Mouse (Mus musculus) hindbrain, embryonic 11.5 days (tissue): Measurements from ENCODE around the gene Dcst1. TPM values are rescaled to one million over a fixed set of nuclear protein-coding genes. Genes with fewer than 3 reads are reported as not detected.

ENCODE experiments used
- ATAC-seq: fragments of 200-750 bp; cut with Nextera tagmentation; 2 replicates; pipeline ENCODE4 v1.8.0; 2017; ENCODE audit warnings: mild to moderate bottlenecking, moderate TSS enrichment, moderate library complexity; ENCODE audit not compliant: low FRiP score
- DNase-seq: peaks from one replicate; pipeline ENCODE4 v3.0.0-alpha.2; 2015; ENCODE audit warnings: low spot score
- H3K27ac ChIP-seq: fragments of 300-500 bp; sonication (generic); 2 replicates; pipeline ENCODE4 v1.5.1; 2014; ENCODE audit warnings: mild to moderate bottlenecking, low read depth, low read length
- H3K27me3 ChIP-seq: fragments of 300-500 bp; sonication (generic); 2 replicates; pipeline ENCODE4 v1.6.1; 2014; ENCODE audit warnings: mild to moderate bottlenecking, low read length, moderate library complexity, mixed read lengths; ENCODE audit not compliant: control insufficient read depth, insufficient read depth
- H3K36me3 ChIP-seq: fragments of 300-500 bp; sonication (generic); 2 replicates; pipeline ENCODE4 v1.6.1; 2014; ENCODE audit warnings: mild to moderate bottlenecking, low read length, moderate library complexity, mixed read lengths; ENCODE audit not compliant: control insufficient read depth, insufficient read depth
- H3K4me1 ChIP-seq: fragments of 300-500 bp; sonication (generic); replicated peaks from 2 replicates; pipeline ENCODE4 v1.6.1; 2014; ENCODE audit warnings: low read length, mixed read lengths; ENCODE audit not compliant: control insufficient read depth, insufficient read depth
- H3K4me2 ChIP-seq: fragments of 300-500 bp; sonication (generic); replicated peaks from 2 replicates; pipeline ENCODE4 v1.6.1; 2014; ENCODE audit warnings: mild to moderate bottlenecking, low read depth, low read length
- H3K4me3 ChIP-seq: fragments of 300-500 bp; sonication (generic); 2 replicates; pipeline ENCODE4 v1.5.1; 2014; ENCODE audit warnings: low read depth, low read length
- H3K9ac ChIP-seq: fragments of 300-500 bp; sonication (generic); 2 replicates; pipeline ENCODE4 v1.6.1; 2014; ENCODE audit warnings: low read depth, low read length
- H3K9me3 ChIP-seq: fragments of 300-500 bp; sonication (generic); 2 replicates; pipeline ENCODE4 v1.6.1; 2016; ENCODE audit warnings: low read length; ENCODE audit not compliant: control insufficient read depth
- WGBS: fragments of 180-500 bp; shearing (Covaris S2); extraction: QIAGEN DNeasy Blood & Tissue Kit; methylation state at CpG from one replicate; pipeline ENCODE4 v1.1.7; 2014; 5-methylcytosine and 5-hydroxymethylcytosine counted together
- polyA plus RNA-seq: library from polyadenylated mRNA; unstranded; fragments of >200 nt; fragmentation: Nextera tagmentation; extraction: Ambion mirVana; gene quantifications from 2 replicates; pipeline ENCODE4 v1.2.1, GENCODE M21; 2014

Dcst1 gene
- polyA plus RNA-seq = 0.28 and 0.63 TPM in 2 replicates

GRCm38 (mm10) chr3:89365153-89365485 is at the start of gene Dcst1:
Dcst1 (minus strand) TSS chr3:89365253.
- H3K27ac ChIP-seq = no peak within 1 kb of the TSS
- ATAC-seq = no peak
- 85% methylated on average over 11 of the region's 11 CpGs for WGBS

GRCm38 (mm10) chr3:89411490-89412393 is 46.7 kb upstream of the Dcst1 start, which contains the start of gene Flad1:
Flad1 (minus strand) TSS chr3:89411870.
- H3K36me3 ChIP-seq = 0 out of 2 replicates have a peak, but pooled peaks cover 3% of the 10 kb centered on the region
- H3K4me3 ChIP-seq = peak within 1 kb of the TSS; percentile 47
- H3K27ac ChIP-seq = 0 out of 2 replicates have a peak within 1 kb of the TSS, but pooled peaks have one; percentile 0
- H3K27me3 ChIP-seq = no peaks in the 10 kb centered on the region
- no peaks in the 10 kb centered on the region for H3K9me3 ChIP-seq
- H3K4me1 ChIP-seq = no peaks in the 10 kb centered on the region
- peak within 1 kb of the TSS; percentile 46 for H3K9ac ChIP-seq
- DNase-seq = peak; percentile 100
- 7% methylated on average over 28 of the region's 28 CpGs for WGBS
- ATAC-seq = peak; percentile 99
- peak within 1 kb of the TSS; percentile 45 for H3K4me2 ChIP-seq

More at GRCm38 (mm10) chr3:89365153-89365485, at the start of gene Dcst1:
- no peak within 1 kb of the TSS for H3K4me3 ChIP-seq
- no peak within 1 kb of the TSS for H3K4me2 ChIP-seq
- no peaks in the 10 kb centered on the region for H3K4me1 ChIP-seq
- no peak for DNase-seq
- no peaks in the 10 kb centered on the region for H3K27me3 ChIP-seq
- no peak within 1 kb of the TSS for H3K9ac ChIP-seq
- H3K36me3 ChIP-seq = no peaks in the 10 kb centered on the region
- H3K9me3 ChIP-seq = no peaks in the 10 kb centered on the region

GRCm38 (mm10) chr3:89410864-89411263 is 45.8 kb upstream of the Dcst1 start:
- peak overlapping the region; percentile 47 for H3K4me3 ChIP-seq
- H3K4me1 ChIP-seq = no peaks in the 10 kb centered on the region
- 0 out of 2 replicates have a peak, but pooled peaks cover 3% of the 10 kb centered on the region for H3K36me3 ChIP-seq
- no peaks in the 10 kb centered on the region for H3K9me3 ChIP-seq
- no peaks in the 10 kb centered on the region for H3K27me3 ChIP-seq
- DNase-seq (no peak), ATAC-seq (no peak)
- no peak overlapping the region for H3K27ac ChIP-seq
- H3K4me2 ChIP-seq = peak overlapping the region; percentile 45
- WGBS = 85% methylated on average over 10 of the region's 10 CpGs
- peak overlapping the region; percentile 46; the same call in 1 of the 2 replicates for H3K9ac ChIP-seq

- no peak overlapping the region for H3K4me2 ChIP-seq
- ATAC-seq = no peak
- 92% methylated on average over 3 of the region's 3 CpGs for WGBS
Measured at GRCm38 (mm10) chr3:89409701-89410100, 44.6 kb upstream of the Dcst1 start.

GRCm38 (mm10) chr3:89408448-89408847 is 43.4 kb upstream of the Dcst1 start:
- no peaks in the 10 kb centered on the region for H3K4me1 ChIP-seq
- no peak for ATAC-seq
- no peaks in the 10 kb centered on the region for H3K9me3 ChIP-seq
- no peak overlapping the region for H3K4me2 ChIP-seq
- DNase-seq = no peak
- no peak overlapping the region for H3K27ac ChIP-seq
- H3K4me3 ChIP-seq = no peak overlapping the region
- no peaks in the 10 kb centered on the region for H3K27me3 ChIP-seq
- no peak overlapping the region for H3K9ac ChIP-seq
- H3K36me3 ChIP-seq = no peaks in the 10 kb centered on the region
- WGBS = 65% methylated on average over 16 of the region's 16 CpGs

More at GRCm38 (mm10) chr3:89409701-89410100, 44.6 kb upstream of the Dcst1 start:
- Histone ChIP-seq H3K4me3 (no peak overlapping the region), H3K4me1 (no peaks in the 10 kb centered on the region), H3K9ac (no peak overlapping the region), H3K36me3 (0 out of 2 replicates have a peak, but pooled peaks cover under 1% of the 10 kb centered on the region), H3K27ac (no peak overlapping the region), H3K9me3 (no peaks in the 10 kb centered on the region), H3K27me3 (no peaks in the 10 kb centered on the region)
- DNase-seq = no peak

GRCm38 (mm10) chr3:89406887-89407286 is 41.8 kb upstream of the Dcst1 start:
- Histone ChIP-seq H3K9me3 (no peaks in the 10 kb centered on the region), H3K9ac (no peak overlapping the region), H3K27ac (no peak overlapping the region), H3K4me3 (no peak overlapping the region), H3K4me2 (no peak overlapping the region), H3K4me1 (no peaks in the 10 kb centered on the region), H3K36me3 (no peaks in the 10 kb centered on the region), H3K27me3 (no peaks in the 10 kb centered on the region)
- ATAC-seq (no peak), DNase-seq (no peak)
- WGBS = 94% methylated on average over 6 of the region's 6 CpGs

- DNase-seq (no peak), ATAC-seq (no peak)
- Histone ChIP-seq H3K9ac (no peak within 1 kb of the TSS), H3K4me1 (no peaks in the 10 kb centered on the region), H3K4me2 (no peak within 1 kb of the TSS), H3K27ac (no peak within 1 kb of the TSS), H3K4me3 (no peak within 1 kb of the TSS), H3K36me3 (no peaks in the 10 kb centered on the region), H3K27me3 (no peaks in the 10 kb centered on the region), H3K9me3 (no peaks in the 10 kb centered on the region)
- WGBS = 75% methylated on average over 5 of the region's 5 CpGs
Measured at GRCm38 (mm10) chr3:89402693-89403092, 37.6 kb upstream of the Dcst1 start, which contains the start of gene Lenep. Lenep (minus strand) TSS chr3:89402793.

GRCm38 (mm10) chr3:89401329-89401728 is 36.3 kb upstream of the Dcst1 start:
- Histone ChIP-seq H3K27me3 (no peaks in the 10 kb centered on the region), H3K27ac (no peak overlapping the region), H3K9me3 (no peaks in the 10 kb centered on the region), H3K4me2 (no peak overlapping the region), H3K36me3 (no peaks in the 10 kb centered on the region), H3K4me3 (no peak overlapping the region), H3K4me1 (no peaks in the 10 kb centered on the region), H3K9ac (no peak overlapping the region)
- no peak for ATAC-seq
- 89% methylated on average over 7 of the region's 7 CpGs for WGBS
- no peak for DNase-seq
